Mouse (Mus musculus) heart, postnatal 0 days (tissue): ENCODE results near the gene Cep85l.

ENCODE experiments used
- CTCF ChIP-seq: IDR thresholded peaks from 2 replicates; pipeline ENCODE4 v1.5.1; 2016; ENCODE audit warnings: antibody characterized with exemption, control low read depth, low read depth
- EP300 ChIP-seq: IDR thresholded peaks from 2 replicates; pipeline ENCODE4 v1.6.1; 2016; ENCODE audit warnings: antibody characterized with exemption, low read depth

GRCm38 (mm10) chr10:53382696-53383365, 3.1 kb upstream of the Cep85l start:
- TF ChIP-seq CTCF = no peak
- no peak for TF ChIP-seq EP300
